Mouse (Mus musculus) CD4-positive naive resting alpha-beta T cell, adult 76 days (primary cell): Measurements from ENCODE around the gene Pmpca. TPM values are rescaled to one million over a fixed set of nuclear protein-coding genes. Genes with fewer than 3 reads are reported as not detected.

Experiments
- total RNA-seq: library from RNA; stranded (reverse); gene quantifications from one replicate; pipeline ENCODE4 v1.2.4, GENCODE M21; 2023

Pmpca gene
- 76.4 TPM for total RNA-seq

GRCm38 (mm10) chr2:26389154-26389690 lies at the start of gene Pmpca, which contains the start of gene Entr1:
Pmpca (plus strand) TSS chr2:26389339.
Entr1 (minus strand) TSS chr2:26389316.

GRCm38 (mm10) chr2:26351358-26352290 lies 37.5 kb upstream of the Pmpca start, which contains the start of gene Dnlz:
Dnlz (minus strand) TSS chr2:26352110.

GRCm38 (mm10) chr2:26360772-26361171 lies 28.4 kb upstream of the Pmpca start, which contains the start of gene Card9:
Card9 (minus strand) TSS chr2:26360918.

DNA sequence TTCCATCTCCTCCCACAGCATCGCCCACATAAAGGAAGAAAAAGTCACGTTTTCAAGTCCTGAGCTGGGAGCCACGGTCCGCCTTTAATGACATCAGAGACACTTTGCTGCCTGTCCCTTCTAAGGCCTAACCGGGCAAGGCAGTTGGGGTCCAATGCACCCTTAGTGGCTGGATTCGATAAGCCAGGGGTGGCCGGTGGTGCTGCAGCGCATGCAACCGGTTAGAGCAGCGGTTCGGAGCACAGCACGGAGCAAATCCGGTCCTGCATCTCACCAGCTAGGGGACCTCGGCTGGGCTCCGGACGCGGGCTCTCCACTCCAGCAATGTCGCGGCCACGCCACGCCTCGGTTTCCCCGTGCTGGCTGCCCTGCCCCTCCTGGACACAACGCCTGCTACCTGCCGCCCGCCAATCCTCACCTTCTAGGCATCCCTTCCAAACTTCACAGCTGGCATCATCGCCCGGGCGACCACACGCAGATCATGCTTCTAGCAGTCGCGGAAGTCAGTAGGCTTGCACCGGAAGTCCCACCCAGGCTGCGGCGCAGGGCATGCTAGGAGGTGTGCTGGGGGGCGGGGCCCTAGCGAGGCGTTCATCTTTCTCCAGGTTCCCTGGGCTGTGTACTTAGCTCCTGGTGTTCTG lies 8.9 kb upstream of the Pmpca start, which contains the start of gene Snapc4:
Gene Snapc4 (minus strand): TSS at position 523 of the 641 bp plus-strand sequence.

GRCm38 (mm10) chr2:26408515-26409356 lies 19.6 kb downstream of the Pmpca start, which contains the start of gene Inpp5e:
Inpp5e (minus strand) TSS chr2:26409203.

DNA sequence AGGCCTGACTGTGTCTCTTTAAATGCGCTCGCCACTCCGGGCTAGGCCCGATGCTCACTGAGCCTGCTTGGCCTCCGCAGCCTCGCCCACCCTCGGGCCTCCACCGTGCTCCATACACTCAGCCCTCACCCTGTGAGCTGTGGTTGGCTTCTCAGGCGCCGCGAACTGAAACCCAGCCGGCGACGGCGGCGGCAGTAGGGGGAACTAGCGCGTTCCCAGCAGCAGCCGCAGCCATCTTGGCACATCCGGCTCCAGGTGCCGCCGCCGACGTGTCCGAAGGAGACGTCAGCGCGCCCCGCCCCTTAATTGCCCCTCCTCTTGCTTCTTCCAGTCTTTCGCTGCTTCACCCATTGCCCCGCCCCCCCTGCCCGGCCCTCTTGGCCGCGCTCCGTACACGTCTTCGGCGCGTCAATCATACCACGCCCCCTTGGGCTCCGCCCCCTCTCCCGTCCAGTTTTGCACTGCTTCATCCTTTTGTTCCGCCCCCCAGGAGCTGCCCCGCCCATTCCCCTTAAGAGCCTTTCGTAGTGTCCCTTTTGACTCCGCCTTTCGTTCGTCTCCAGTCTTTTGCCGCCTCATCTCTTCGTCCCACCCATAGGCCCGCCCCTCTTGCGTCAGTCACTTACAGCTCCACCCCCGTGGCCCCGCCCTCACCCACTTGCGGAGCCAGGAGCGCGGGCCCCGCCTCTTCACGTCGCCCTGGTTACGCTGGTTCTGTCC lies 56.0 kb downstream of the Pmpca start, which contains the start of gene Sec16a:
Gene Sec16a (minus strand): TSS at position 271 of the 720 bp plus-strand sequence.

Other genes with a start within 250 kb of the Pmpca start
- gene Lhx3, start 181.1 kb upstream of the Pmpca start, total RNA-seq: not detected
- 6.4 TPM for gene Qsox2, start 151.8 kb upstream of the Pmpca start, total RNA-seq
- gene Ccdc187, start 94.8 kb upstream of the Pmpca start, total RNA-seq: not detected
- gene Gpsm1, start 73.8 kb upstream of the Pmpca start, total RNA-seq: 25.9 TPM
- gene Dnlz, start 37.2 kb upstream of the Pmpca start, total RNA-seq: 9.5 TPM
- 5.3 TPM for gene Card9, start 28.4 kb upstream of the Pmpca start, total RNA-seq
- gene Snapc4, start 8.7 kb upstream of the Pmpca start, total RNA-seq: 104 TPM
- gene Entr1, start within 50 bp of the Pmpca start, total RNA-seq: 124 TPM
- 22.7 TPM for gene Inpp5e, start 19.9 kb downstream of the Pmpca start, total RNA-seq
- 93.1 TPM for gene Sec16a, start 55.9 kb downstream of the Pmpca start, total RNA-seq
- 110 TPM for gene Notch1, start 127.3 kb downstream of the Pmpca start, total RNA-seq
- gene Egfl7, start 190.7 kb downstream of the Pmpca start, total RNA-seq: 0.70 TPM
- gene Gm20532, start 197.3 kb downstream of the Pmpca start, total RNA-seq: not detected
- 9.6 TPM for gene Agpat2, start 215.1 kb downstream of the Pmpca start, total RNA-seq
- gene Fam69b, start 239.1 kb downstream of the Pmpca start, total RNA-seq: 1.6 TPM